Mouse (Mus musculus): Measurements from ENCODE around the gene Zbtb20. TPM values are rescaled to one million over a fixed set of nuclear protein-coding genes. Genes with fewer than 3 reads are reported as not detected.

The Zbtb20 gene
- polyA plus RNA-seq, 1 experiment from 2014 or later: 44.1 TPM

- no peak overlapping the region for H3K4me3 ChIP-seq (ENCODE audit: low read depth, low read length)
- no peak overlapping the region for H3K4me2 ChIP-seq (ENCODE audit: low read depth)
- H3K27ac ChIP-seq (ENCODE audit: low read depth, low read length): no peak overlapping the region
- ATAC-seq (ENCODE audit: insufficient read depth, low FRiP score, low TSS enrichment) (no peak), DNase-seq (ENCODE audit: low spot score) (no peak)
- H3K36me3 ChIP-seq (ENCODE audit: control insufficient read depth, insufficient read depth, low read length): no peaks in the 10 kb centered on the region
- no peaks in the 10 kb centered on the region for H3K27me3 ChIP-seq (ENCODE audit: control insufficient read depth, insufficient read depth, low read length)
- H3K9ac ChIP-seq (ENCODE audit: low read length): no peak overlapping the region
- WGBS: 82% methylated on average over 4 of the region's 4 CpGs
- no peaks in the 10 kb centered on the region for H3K9me3 ChIP-seq (ENCODE audit: control insufficient read depth, low read length)
- H3K4me1 ChIP-seq (ENCODE audit: control insufficient read depth, insufficient read depth, low read length): no peaks in the 10 kb centered on the region
Measured at GRCm38 (mm10) chr16:43515538-43515937, 639.9 kb downstream of the Zbtb20 start.

GRCm38 (mm10) chr16:43520274-43520673 lies 644.6 kb downstream of the Zbtb20 start:
- Histone ChIP-seq H3K4me3 (ENCODE audit: low read depth, low read length) (no peak overlapping the region), H3K27me3 (ENCODE audit: control insufficient read depth, insufficient read depth, low read length) (no peaks in the 10 kb centered on the region), H3K9me3 (ENCODE audit: control insufficient read depth, low read length) (no peaks in the 10 kb centered on the region), H3K9ac (ENCODE audit: low read length) (no peak overlapping the region), H3K36me3 (ENCODE audit: control insufficient read depth, insufficient read depth, low read length) (no peaks in the 10 kb centered on the region), H3K27ac (ENCODE audit: low read depth, low read length) (no peak overlapping the region), H3K4me1 (ENCODE audit: control insufficient read depth, insufficient read depth, low read length) (no peaks in the 10 kb centered on the region), H3K4me2 (ENCODE audit: low read depth) (no peak overlapping the region)
- DNase-seq (ENCODE audit: low spot score): no peak
- WGBS: 85% methylated on average over 2 of the region's 2 CpGs
- no peak for ATAC-seq (ENCODE audit: insufficient read depth, low FRiP score, low TSS enrichment)

- Histone ChIP-seq H3K9me3 (ENCODE audit: control insufficient read depth, low read length) (no peaks in the 10 kb centered on the region), H3K27ac (ENCODE audit: low read depth, low read length) (no peak overlapping the region), H3K27me3 (ENCODE audit: control insufficient read depth, insufficient read depth, low read length) (no peaks in the 10 kb centered on the region), H3K4me3 (ENCODE audit: low read depth, low read length) (no peak overlapping the region), H3K36me3 (ENCODE audit: control insufficient read depth, insufficient read depth, low read length) (no peaks in the 10 kb centered on the region), H3K4me2 (ENCODE audit: low read depth) (no peak overlapping the region), H3K4me1 (ENCODE audit: control insufficient read depth, insufficient read depth, low read length) (no peaks in the 10 kb centered on the region), H3K9ac (ENCODE audit: low read length) (no peak overlapping the region)
- DNase-seq (ENCODE audit: low spot score) (no peak), ATAC-seq (ENCODE audit: insufficient read depth, low FRiP score, low TSS enrichment) (no peak)
- 92% methylated on average over 4 of the region's 4 CpGs for WGBS
Measured at GRCm38 (mm10) chr16:43522482-43522881, 646.8 kb downstream of the Zbtb20 start.

- WGBS: 83% methylated on average over 9 of the region's 9 CpGs
- Histone ChIP-seq H3K9me3 (ENCODE audit: control insufficient read depth, low read length) (no peaks in the 10 kb centered on the region), H3K27ac (ENCODE audit: low read depth, low read length) (no peak overlapping the region), H3K27me3 (ENCODE audit: control insufficient read depth, insufficient read depth, low read length) (no peaks in the 10 kb centered on the region), H3K36me3 (ENCODE audit: control insufficient read depth, insufficient read depth, low read length) (no peaks in the 10 kb centered on the region), H3K4me1 (ENCODE audit: control insufficient read depth, insufficient read depth, low read length) (no peaks in the 10 kb centered on the region), H3K4me3 (ENCODE audit: low read depth, low read length) (no peak overlapping the region), H3K9ac (ENCODE audit: low read length) (no peak overlapping the region), H3K4me2 (ENCODE audit: low read depth) (no peak overlapping the region)
- DNase-seq (ENCODE audit: low spot score) (no peak), ATAC-seq (ENCODE audit: insufficient read depth, low FRiP score, low TSS enrichment) (no peak)
Measured at GRCm38 (mm10) chr16:43524179-43524578, 648.5 kb downstream of the Zbtb20 start.

GRCm38 (mm10) chr16:43525624-43526023 lies 649.9 kb downstream of the Zbtb20 start:
- Histone ChIP-seq H3K27me3 (ENCODE audit: control insufficient read depth, insufficient read depth, low read length) (no peaks in the 10 kb centered on the region), H3K4me3 (ENCODE audit: low read depth, low read length) (no peak overlapping the region), H3K9ac (ENCODE audit: low read length) (no peak overlapping the region), H3K4me2 (ENCODE audit: low read depth) (no peak overlapping the region), H3K36me3 (ENCODE audit: control insufficient read depth, insufficient read depth, low read length) (no peaks in the 10 kb centered on the region), H3K27ac (ENCODE audit: low read depth, low read length) (no peak overlapping the region), H3K9me3 (ENCODE audit: control insufficient read depth, low read length) (no peaks in the 10 kb centered on the region), H3K4me1 (ENCODE audit: control insufficient read depth, insufficient read depth, low read length) (no peaks in the 10 kb centered on the region)
- WGBS: 91% methylated on average over 6 of the region's 6 CpGs
- no peak for DNase-seq (ENCODE audit: low spot score)
- no peak for ATAC-seq (ENCODE audit: insufficient read depth, low FRiP score, low TSS enrichment)

- DNase-seq (ENCODE audit: low spot score): no peak
- H3K9ac ChIP-seq (ENCODE audit: low read length): no peak overlapping the region
- no peak overlapping the region for H3K4me2 ChIP-seq (ENCODE audit: low read depth)
- H3K9me3 ChIP-seq (ENCODE audit: control insufficient read depth, low read length): no peaks in the 10 kb centered on the region
- H3K4me1 ChIP-seq (ENCODE audit: control insufficient read depth, insufficient read depth, low read length): no peaks in the 10 kb centered on the region
- 65% methylated on average over 1 of the region's 1 CpGs for WGBS
- no peaks in the 10 kb centered on the region for H3K27me3 ChIP-seq (ENCODE audit: control insufficient read depth, insufficient read depth, low read length)
- H3K4me3 ChIP-seq (ENCODE audit: low read depth, low read length): no peak overlapping the region
- H3K27ac ChIP-seq (ENCODE audit: low read depth, low read length): no peak overlapping the region
- H3K36me3 ChIP-seq (ENCODE audit: control insufficient read depth, insufficient read depth, low read length): no peaks in the 10 kb centered on the region
- no peak for ATAC-seq (ENCODE audit: insufficient read depth, low FRiP score, low TSS enrichment)
Measured at GRCm38 (mm10) chr16:43528300-43528699, 652.6 kb downstream of the Zbtb20 start.

- Histone ChIP-seq H3K9me3 (ENCODE audit: control insufficient read depth, low read length) (no peaks in the 10 kb centered on the region), H3K27me3 (ENCODE audit: control insufficient read depth, insufficient read depth, low read length) (no peaks in the 10 kb centered on the region), H3K4me1 (ENCODE audit: control insufficient read depth, insufficient read depth, low read length) (no peaks in the 10 kb centered on the region), H3K4me2 (ENCODE audit: low read depth) (no peak overlapping the region), H3K4me3 (ENCODE audit: low read depth, low read length) (no peak overlapping the region), H3K9ac (ENCODE audit: low read length) (no peak overlapping the region), H3K36me3 (ENCODE audit: control insufficient read depth, insufficient read depth, low read length) (no peaks in the 10 kb centered on the region), H3K27ac (ENCODE audit: low read depth, low read length) (no peak overlapping the region)
- WGBS: 79% methylated on average over 6 of the region's 6 CpGs
- ATAC-seq (ENCODE audit: insufficient read depth, low FRiP score, low TSS enrichment): no peak
- DNase-seq (ENCODE audit: low spot score): no peak
Measured at GRCm38 (mm10) chr16:43531328-43531727, 655.6 kb downstream of the Zbtb20 start.

- Histone ChIP-seq H3K9ac (ENCODE audit: low read length) (no peak overlapping the region), H3K4me3 (ENCODE audit: low read depth, low read length) (no peak overlapping the region), H3K4me1 (ENCODE audit: control insufficient read depth, insufficient read depth, low read length) (no peaks in the 10 kb centered on the region), H3K9me3 (ENCODE audit: control insufficient read depth, low read length) (no peaks in the 10 kb centered on the region), H3K4me2 (ENCODE audit: low read depth) (no peak overlapping the region), H3K27me3 (ENCODE audit: control insufficient read depth, insufficient read depth, low read length) (no peaks in the 10 kb centered on the region), H3K36me3 (ENCODE audit: control insufficient read depth, insufficient read depth, low read length) (no peaks in the 10 kb centered on the region), H3K27ac (ENCODE audit: low read depth, low read length) (no peak overlapping the region)
- DNase-seq (ENCODE audit: low spot score) (no peak), ATAC-seq (ENCODE audit: insufficient read depth, low FRiP score, low TSS enrichment) (no peak)
- 92% methylated on average over 3 of the region's 3 CpGs for WGBS
Measured at GRCm38 (mm10) chr16:43534103-43534502, 658.4 kb downstream of the Zbtb20 start.

- WGBS: 100% methylated on average over 1 of the region's 1 CpGs
- H3K4me1 ChIP-seq (ENCODE audit: control insufficient read depth, insufficient read depth, low read length): no peaks in the 10 kb centered on the region
- ATAC-seq (ENCODE audit: insufficient read depth, low FRiP score, low TSS enrichment) (no peak), DNase-seq (ENCODE audit: low spot score) (no peak)
- H3K27ac ChIP-seq (ENCODE audit: low read depth, low read length): no peak overlapping the region
- H3K9me3 ChIP-seq (ENCODE audit: control insufficient read depth, low read length): no peaks in the 10 kb centered on the region
- no peaks in the 10 kb centered on the region for H3K36me3 ChIP-seq (ENCODE audit: control insufficient read depth, insufficient read depth, low read length)
- no peaks in the 10 kb centered on the region for H3K27me3 ChIP-seq (ENCODE audit: control insufficient read depth, insufficient read depth, low read length)
- H3K4me3 ChIP-seq (ENCODE audit: low read depth, low read length): no peak overlapping the region
- H3K4me2 ChIP-seq (ENCODE audit: low read depth): no peak overlapping the region
- H3K9ac ChIP-seq (ENCODE audit: low read length): no peak overlapping the region
Measured at GRCm38 (mm10) chr16:43535912-43536311, 660.2 kb downstream of the Zbtb20 start.

Data from neural tube, embryonic 11.5 days (tissue).